Mouse (Mus musculus) brown adipose tissue, adult 24 weeks (tissue): ENCODE data around the gene Olfr901. TPM values are rescaled to one million over a fixed set of nuclear protein-coding genes. Genes with fewer than 3 reads are reported as not detected.
"Not testable (repeated sequence)": the region's sequence is repeated elsewhere in the genome, so short reads cannot be mapped to it uniquely, and the experiment has no call there.

ENCODE experiments used
- H3K27ac ChIP-seq: fragments of 200-500 bp; replicated peaks from 2 replicates; pipeline ENCODE4 v1.5.1; 2012; ENCODE audit warnings: low read depth, mild to moderate bottlenecking, low read length
- H3K4me1 ChIP-seq: fragments of 200-500 bp; 2 replicates; pipeline ENCODE4 v1.6.1; 2012; ENCODE audit warnings: low read length, mixed read lengths; ENCODE audit not compliant: control insufficient read depth, insufficient read depth, insufficient read length
- H3K4me3 ChIP-seq: fragments of 200-500 bp; 2 replicates; pipeline ENCODE4 v1.5.1; 2012; ENCODE audit warnings: low read depth, mild to moderate bottlenecking, low read length, moderate library complexity; ENCODE audit not compliant: insufficient read depth
- polyA plus RNA-seq: library from polyadenylated mRNA; stranded (reverse); fragments of >200 nt; gene quantifications from 2 replicates; pipeline ENCODE4 v1.2.4, GENCODE M21; 2012; ENCODE audit not compliant: missing spikeins, insufficient read depth, insufficient read length

Gene Olfr901
- polyA plus RNA-seq, result not detected in 2 replicates

- Histone ChIP-seq H3K27ac (no peak within 1 kb of the TSS), H3K4me1 (no peaks in the 10 kb centered on the region), H3K4me3 (no peak within 1 kb of the TSS)
These were observed at the start of gene Olfr901 for GRCm38 (mm10) chr9:38429155-38429554. Gene Olfr901, plus strand, starts transcription at chr9:38429455.

GRCm38 (mm10) chr9:38401398-38401797, 27.9 kb upstream of the Olfr901 start, which contains the start of gene Olfr147:
Gene Olfr147, plus strand, starts transcription at chr9:38401698.
- no peaks in the 10 kb centered on the region for H3K4me1 ChIP-seq
- H3K27ac ChIP-seq, result no peak within 1 kb of the TSS
- no peak within 1 kb of the TSS for H3K4me3 ChIP-seq

DNA sequence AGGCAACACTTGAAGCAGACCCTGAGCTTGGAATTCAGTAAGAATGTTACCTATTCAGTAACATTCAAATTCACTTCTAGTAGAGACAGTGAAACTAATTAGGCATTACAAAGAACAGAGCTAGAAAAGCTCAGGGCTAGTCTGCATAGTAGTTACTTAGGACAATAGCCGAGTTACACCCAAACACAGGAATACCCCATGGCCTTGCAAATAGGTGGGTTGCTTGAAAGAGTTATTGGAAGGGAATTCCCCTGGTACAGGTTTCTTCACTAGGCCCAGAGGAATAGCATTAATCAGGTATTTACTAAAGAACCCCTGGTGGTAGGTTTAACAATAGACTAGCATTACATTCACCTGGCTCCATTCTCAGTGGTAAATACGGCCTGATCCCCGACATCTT, 21.8 kb upstream of the Olfr901 start:
- H3K27ac ChIP-seq, H3K4me1 ChIP-seq, H3K4me3 ChIP-seq: not testable (repeated sequence)

DNA sequence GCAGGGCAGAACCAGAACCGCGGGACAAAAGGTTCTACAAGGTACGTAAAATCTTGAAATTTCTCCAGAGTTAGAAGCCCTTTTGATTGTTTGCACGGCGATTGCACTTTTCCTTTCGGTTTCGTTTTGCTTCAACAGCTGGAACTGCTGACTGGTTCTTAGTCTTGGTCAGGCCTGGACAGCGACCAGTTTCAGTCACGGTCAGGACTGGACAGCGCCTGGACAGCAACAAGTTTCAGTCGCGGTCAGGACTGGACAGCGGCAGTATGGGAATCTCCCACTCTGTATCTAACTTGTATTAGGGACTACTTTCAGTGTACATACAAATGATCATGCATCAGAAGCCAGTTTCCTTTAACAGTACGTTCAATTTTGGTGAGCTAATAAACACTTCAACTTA, 15.8 kb upstream of the Olfr901 start:
- H3K4me3 ChIP-seq, H3K27ac ChIP-seq, H3K4me1 ChIP-seq: not testable (repeated sequence)

- no peak overlapping the region for H3K27ac ChIP-seq
- H3K4me1 ChIP-seq, result no peaks in the 10 kb centered on the region
- no peak overlapping the region for H3K4me3 ChIP-seq
These were observed 5.5 kb upstream of the Olfr901 start for GRCm38 (mm10) chr9:38423801-38424200.

- Histone ChIP-seq H3K4me3 (no peak overlapping the region), H3K27ac (no peak overlapping the region), H3K4me1 (no peaks in the 10 kb centered on the region)
These were observed 2.2 kb upstream of the Olfr901 start for GRCm38 (mm10) chr9:38427026-38427425.

- Histone ChIP-seq H3K4me3 (no peak within 1 kb of the TSS), H3K4me1 (no peaks in the 10 kb centered on the region), H3K27ac (no peak within 1 kb of the TSS)
These were observed 18.1 kb downstream of the Olfr901 start, which contains the start of gene Olfr902 for GRCm38 (mm10) chr9:38447352-38447751. Gene Olfr902, plus strand, starts transcription at chr9:38447652.

- Histone ChIP-seq H3K4me3 (no peak within 1 kb of the TSS), H3K4me1 (no peaks in the 10 kb centered on the region), H3K27ac (no peak within 1 kb of the TSS)
These were observed 33.6 kb downstream of the Olfr901 start, which contains the start of gene Olfr904 for GRCm38 (mm10) chr9:38462844-38463243. Gene Olfr904, plus strand, starts transcription at chr9:38463144.

- Histone ChIP-seq H3K4me1 (no peaks in the 10 kb centered on the region), H3K27ac (no peak within 1 kb of the TSS), H3K4me3 (no peak within 1 kb of the TSS)
These were observed 41.6 kb downstream of the Olfr901 start, which contains the start of gene Olfr905 for GRCm38 (mm10) chr9:38470807-38471206. Gene Olfr905, plus strand, starts transcription at chr9:38471107.

Other genes with a start within 250 kb of the Olfr901 start
- not detected in 2 replicates for gene Olfr891, start 248.6 kb upstream of the Olfr901 start, polyA plus RNA-seq
- gene Olfr893, start 221.1 kb upstream of the Olfr901 start, polyA plus RNA-seq, result not detected in 2 replicates
- not detected in 2 replicates for gene Olfr894, start 211.4 kb upstream of the Olfr901 start, polyA plus RNA-seq
- not detected in 2 replicates for gene Olfr143, start 176.7 kb upstream of the Olfr901 start, polyA plus RNA-seq
- gene Olfr895, start 161.6 kb upstream of the Olfr901 start, polyA plus RNA-seq, result not detected in 2 replicates
- gene Olfr896-ps1, start 138.3 kb upstream of the Olfr901 start, polyA plus RNA-seq, result not detected in 2 replicates
- gene Olfr25, start 100.4 kb upstream of the Olfr901 start, polyA plus RNA-seq, result not detected in 2 replicates
- gene Olfr898, start 81.0 kb upstream of the Olfr901 start, polyA plus RNA-seq, result not detected in 2 replicates
- not detected in 2 replicates for gene Olfr250, start 62.6 kb upstream of the Olfr901 start, polyA plus RNA-seq
- not detected in 2 replicates for gene Olfr251, start 52.4 kb upstream of the Olfr901 start, polyA plus RNA-seq
- not detected in 2 replicates for gene Olfr147, start 27.8 kb upstream of the Olfr901 start, polyA plus RNA-seq
- not detected in 2 replicates for gene Olfr902, start 18.2 kb downstream of the Olfr901 start, polyA plus RNA-seq
- not detected in 2 replicates for gene Olfr904, start 33.7 kb downstream of the Olfr901 start, polyA plus RNA-seq
- not detected in 2 replicates for gene Olfr905, start 41.7 kb downstream of the Olfr901 start, polyA plus RNA-seq
- gene Olfr906, start 57.6 kb downstream of the Olfr901 start, polyA plus RNA-seq, result not detected in 2 replicates
- not detected in 2 replicates for gene Olfr907, start 66.3 kb downstream of the Olfr901 start, polyA plus RNA-seq
- not detected in 2 replicates for gene Olfr911-ps1, start 92.1 kb downstream of the Olfr901 start, polyA plus RNA-seq
- gene Olfr910, start 108.4 kb downstream of the Olfr901 start, polyA plus RNA-seq, result not detected in 2 replicates
- not detected in 2 replicates for gene Olfr912, start 150.7 kb downstream of the Olfr901 start, polyA plus RNA-seq
- gene Olfr913, start 163.3 kb downstream of the Olfr901 start, polyA plus RNA-seq, result not detected in 2 replicates
- not detected in 2 replicates for gene Olfr914, start 175.6 kb downstream of the Olfr901 start, polyA plus RNA-seq
- not detected in 2 replicates for gene Olfr916, start 230.4 kb downstream of the Olfr901 start, polyA plus RNA-seq
- gene Olfr917, start 236.4 kb downstream of the Olfr901 start, polyA plus RNA-seq, result not detected in 2 replicates
- gene Olfr918, start 245.1 kb downstream of the Olfr901 start, polyA plus RNA-seq, result not detected in 2 replicates